Mouse (Mus musculus): ENCODE results near the gene Abcg1. TPM values are rescaled to one million over a fixed set of nuclear protein-coding genes. Genes with fewer than 3 reads are reported as not detected.

Abcg1 gene
- total RNA-seq, 2 experiments from 2014 or later = 5.1 to 8.5 TPM

GRCm38 (mm10) chr17:31117946-31118345 is 60.5 kb downstream of the Abcg1 start:
- DNase-seq = no peak
- intact Hi-C loops (cut with DNase I) = loop anchor here (2.0 to 5.0 kb wide), 2 partner anchors 36 to 59 kb away; no protein-coding TSS in a partner anchor

GRCm38 (mm10) chr17:31119429-31119828 is 62.0 kb downstream of the Abcg1 start:
- DNase-seq = peak; percentile 80 to 84
- intact Hi-C loops (cut with DNase I) = loop anchor here (1.0 to 5.0 kb wide), 4 partner anchors 37 to 108 kb away; no protein-coding TSS in a partner anchor

GRCm38 (mm10) chr17:31121975-31122374 is 64.5 kb downstream of the Abcg1 start:
- intact Hi-C loops (cut with DNase I) = loop anchor here (5.0 to 10.0 kb wide), 2 partner anchors 65 to 373 kb away; no protein-coding TSS in a partner anchor

GRCm38 (mm10) chr17:31125548-31126266 is 68.2 kb downstream of the Abcg1 start:
- no peak for DNase-seq
- intact Hi-C loops (cut with DNase I) = loop anchor here (10.0 kb wide), 1 partner anchor 369 kb away; no protein-coding TSS in a partner anchor

More at GRCm38 (mm10) chr17:31121975-31122374, 64.5 kb downstream of the Abcg1 start:
- DNase-seq = peak; percentile 29 to 42

- intact Hi-C loops (cut with DNase I) = loop anchor here (10.0 kb wide), 1 partner anchor 366 kb away; no protein-coding TSS in a partner anchor
- DNase-seq = no peak
Measured at GRCm38 (mm10) chr17:31128708-31129318, 71.3 kb downstream of the Abcg1 start.

- intact Hi-C loops (cut with DNase I) = loop anchor here (10.0 kb wide), 1 partner anchor 365 kb away; no protein-coding TSS in a partner anchor
- DNase-seq = no peak
Measured at GRCm38 (mm10) chr17:31129452-31129851, 72.0 kb downstream of the Abcg1 start, which contains the start of gene Tff3. Gene Tff3 (minus strand): TSS chr17:31129646.

- no peak for DNase-seq
- intact Hi-C loops (cut with DNase I) = no loop called here
Measured at GRCm38 (mm10) chr17:31131269-31131821, 73.9 kb downstream of the Abcg1 start.

- no peak for DNase-seq
- intact Hi-C loops (cut with DNase I) = no loop called here
Measured at GRCm38 (mm10) chr17:31133776-31134175, 76.3 kb downstream of the Abcg1 start.

- DNase-seq = no peak
- intact Hi-C loops (cut with DNase I) = loop anchor here (5.0 kb wide), 1 partner anchor 107 kb away; no protein-coding TSS in a partner anchor
Measured at GRCm38 (mm10) chr17:31134913-31135312, 77.4 kb downstream of the Abcg1 start.

GRCm38 (mm10) chr17:31136291-31136690 is 78.8 kb downstream of the Abcg1 start:
- DNase-seq = no peak
- intact Hi-C loops (cut with DNase I) = loop anchor here (5.0 kb wide), 1 partner anchor 106 kb away; no protein-coding TSS in a partner anchor

- intact Hi-C loops (cut with DNase I) = loop anchor here (5.0 kb wide), 1 partner anchor 105 kb away; no protein-coding TSS in a partner anchor
- no peak for DNase-seq
Measured at GRCm38 (mm10) chr17:31136821-31137220, 79.3 kb downstream of the Abcg1 start.

- DNase-seq = peak; percentile 51 to 56
- intact Hi-C loops (cut with DNase I) = loop anchor here (1.0 to 5.0 kb wide), 3 partner anchors 49 to 133 kb away; no protein-coding TSS in a partner anchor
Measured at GRCm38 (mm10) chr17:31138398-31138797, 80.9 kb downstream of the Abcg1 start.

GRCm38 (mm10) chr17:31142116-31142515 is 84.6 kb downstream of the Abcg1 start:
- no peak for DNase-seq
- intact Hi-C loops (cut with DNase I) = no loop called here

- intact Hi-C loops (cut with DNase I) = no loop called here
- no peak for DNase-seq
Measured at GRCm38 (mm10) chr17:31144040-31145037, 86.9 kb downstream of the Abcg1 start, which contains the start of gene Tff2. Gene Tff2 (minus strand): TSS chr17:31144282.

- intact Hi-C loops (cut with DNase I) = no loop called here
- no peak for DNase-seq
Measured at GRCm38 (mm10) chr17:31145998-31146397, 88.5 kb downstream of the Abcg1 start.

GRCm38 (mm10) chr17:31152512-31152911 is 95.0 kb downstream of the Abcg1 start:
- no peak for DNase-seq
- intact Hi-C loops (cut with DNase I) = no loop called here

GRCm38 (mm10) chr17:31152966-31153499 is 95.6 kb downstream of the Abcg1 start:
- DNase-seq = no peak
- intact Hi-C loops (cut with DNase I) = no loop called here

- intact Hi-C loops (cut with DNase I) = no loop called here
- DNase-seq = no peak
Measured at GRCm38 (mm10) chr17:31153785-31154184, 96.3 kb downstream of the Abcg1 start.

- no peak for DNase-seq
- intact Hi-C loops (cut with DNase I) = no loop called here
Measured at GRCm38 (mm10) chr17:31157921-31158320, 100.4 kb downstream of the Abcg1 start.
